Mouse (Mus musculus) CD4-positive helper T cell, adult 2 months (primary cell): ENCODE measurements around the gene Armc9.

Source experiments
- DNase-seq: peaks from one replicate; pipeline ENCODE4 v3.0.0-alpha.2; 2012; ENCODE audit warnings: low read depth, missing footprints, low spot score

The Armc9 gene

DNA sequence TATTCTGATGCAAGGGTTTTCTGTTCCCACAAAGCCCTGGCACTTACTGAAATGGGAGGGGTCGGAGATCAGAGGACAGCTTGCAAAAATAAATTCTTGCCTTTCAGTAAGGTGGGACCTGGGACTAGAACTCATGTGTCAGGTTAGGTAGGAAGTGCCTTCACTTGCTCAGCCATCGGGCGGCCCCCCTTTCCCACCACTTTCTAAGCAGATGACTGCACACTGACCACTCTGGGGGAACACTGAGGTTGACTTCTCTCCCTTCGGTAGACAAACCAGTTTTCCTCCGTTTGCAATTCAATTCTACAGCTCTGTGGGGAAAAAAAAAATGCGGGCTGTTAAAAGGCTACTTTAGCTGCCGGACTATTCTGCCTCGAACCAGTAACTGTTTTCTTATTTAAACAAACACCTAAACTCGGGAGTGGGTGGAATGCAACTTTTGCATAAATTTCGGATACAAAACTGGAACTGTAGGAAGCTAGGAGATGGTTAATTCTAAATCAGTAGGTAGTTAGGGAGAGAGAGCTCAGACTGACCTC is 157.0 kb downstream of the Armc9 start:
- no peak for DNase-seq

DNA sequence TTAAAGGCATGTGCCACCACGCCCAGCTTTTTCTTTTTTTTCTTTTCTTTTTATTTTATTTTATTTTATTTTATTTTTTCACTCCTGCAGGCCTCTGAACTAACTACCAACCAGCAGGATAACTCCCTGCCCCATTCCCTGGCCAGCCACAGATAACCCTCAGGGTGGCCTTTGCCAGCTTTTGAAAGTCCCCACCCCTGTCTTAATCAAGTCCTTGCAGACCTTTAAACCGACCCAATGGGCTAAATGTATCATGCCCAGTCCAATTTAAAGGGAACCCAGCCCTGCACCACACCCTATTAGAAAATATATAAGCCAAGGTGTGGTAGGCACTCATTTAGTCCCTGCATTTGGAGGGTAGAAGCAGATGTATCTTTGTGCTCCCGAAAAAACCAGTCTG is 157.7 kb downstream of the Armc9 start:
- no peak for DNase-seq

GRCm38 (mm10) chr1:86313096-86313771 is 158.7 kb downstream of the Armc9 start:
- no peak for DNase-seq

GRCm38 (mm10) chr1:86313772-86314125 is 159.2 kb downstream of the Armc9 start:
- no peak for DNase-seq

DNA sequence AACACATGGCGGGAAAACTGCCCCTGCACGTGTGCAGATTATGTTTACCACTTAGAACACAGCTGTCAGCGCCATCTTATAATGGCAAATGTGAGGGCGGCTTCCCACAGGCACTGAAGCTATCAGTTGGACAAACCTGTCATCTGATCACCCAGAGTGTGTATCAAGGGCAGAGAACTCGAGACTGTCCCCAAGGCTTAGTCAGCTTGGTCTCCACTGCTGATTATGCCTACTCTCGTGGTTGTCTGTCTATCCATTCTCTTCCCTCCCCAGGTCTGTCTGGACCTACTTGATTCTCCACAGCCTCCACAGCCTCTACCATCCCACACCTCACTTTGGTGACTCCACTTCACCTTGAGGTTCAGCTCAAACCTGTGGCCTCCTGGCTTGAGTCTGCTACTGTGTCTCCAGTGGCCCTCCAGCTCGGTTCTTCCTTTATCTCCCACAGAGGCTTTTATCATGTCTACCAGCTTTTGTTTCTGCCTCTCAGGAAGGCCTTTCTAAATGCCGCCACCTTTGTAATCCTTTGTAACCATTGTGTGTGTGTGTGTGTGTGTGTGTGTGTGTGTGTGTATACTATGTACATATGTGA is 166.3 kb downstream of the Armc9 start:
- DNase-seq, result no peak
